Mouse (Mus musculus) granulocyte monocyte progenitor cell, adult 5-6 weeks (primary cell): ENCODE results near the gene Usp18. TPM values are rescaled to one million over a fixed set of nuclear protein-coding genes. Genes with fewer than 3 reads are reported as not detected.

Experiments used
- ATAC-seq: replicated peaks from 2 replicates; pipeline ENCODE4 v1.8.0; 2016; ENCODE audit warnings: mild to moderate bottlenecking, moderate TSS enrichment, inconsistent platforms; ENCODE audit not compliant: poor library complexity, severe bottlenecking
- total RNA-seq, 2 experiments: library from RNA; stranded (forward) in 1 of 2; stranded (reverse) in 1 of 2; fragments of 200-712, 200-1000 nt in 1 of 2; fragments of >200 nt in 1 of 2; fragmentation: Nextera tagmentation in 1 of 2; gene quantifications; 2 replicates each; pipeline ENCODE4 v1.2.3; 2014 to 2017

Usp18 gene
- total RNA-seq, 2 experiments from 2014 or later = 0.82 TPM; not detected in 1

- no peak for ATAC-seq
These were observed 53.6 kb downstream of the Usp18 start for GRCm38 (mm10) chr6:121299317-121299716.

GRCm38 (mm10) chr6:121299954-121300353 lies 54.2 kb downstream of the Usp18 start, which contains the start of gene Slc6a13:
Gene Slc6a13, plus strand, starts transcription at chr6:121300227.
- ATAC-seq = no peak

- ATAC-seq = no peak
These were observed 54.8 kb downstream of the Usp18 start for GRCm38 (mm10) chr6:121300504-121300903.

GRCm38 (mm10) chr6:121303466-121304220 lies 57.9 kb downstream of the Usp18 start:
- no peak for ATAC-seq

GRCm38 (mm10) chr6:121304630-121305029 lies 58.9 kb downstream of the Usp18 start:
- no peak for ATAC-seq

- no peak for ATAC-seq
These were observed 59.9 kb downstream of the Usp18 start for GRCm38 (mm10) chr6:121305571-121305970.

- ATAC-seq = no peak
These were observed 65.3 kb downstream of the Usp18 start for GRCm38 (mm10) chr6:121310984-121311383.

- no peak; the same call in 1 of the 2 replicates for ATAC-seq
These were observed 73.4 kb downstream of the Usp18 start for GRCm38 (mm10) chr6:121319099-121319498.

Other genes with a start within 250 kb of the Usp18 start
- 10.7 and 11.2 TPM in 2 replicates for gene Mical3, start 114.9 kb upstream of the Usp18 start, total RNA-seq (2014; fragmentation: Nextera tagmentation)
- gene Mical3, start 114.9 kb upstream of the Usp18 start, total RNA-seq (2017) = 5.6 and 6.4 TPM in 2 replicates
- gene Pex26, start 62.2 kb upstream of the Usp18 start, total RNA-seq (2014; fragmentation: Nextera tagmentation) = 9.7 and 11.5 TPM in 2 replicates
- gene Pex26, start 62.2 kb upstream of the Usp18 start, total RNA-seq (2017) = 6.5 and 8.3 TPM in 2 replicates
- 9.3 and 12.8 TPM in 2 replicates for gene Tuba8, start 35.2 kb upstream of the Usp18 start, total RNA-seq (2014; fragmentation: Nextera tagmentation)
- gene Tuba8, start 35.2 kb upstream of the Usp18 start, total RNA-seq (2017) = 27.8 and 28.4 TPM in 2 replicates
- gene Slc6a13, start 54.3 kb downstream of the Usp18 start, total RNA-seq (2014; fragmentation: Nextera tagmentation) = 5.6 and 5.9 TPM in 2 replicates
- 2.4 and 3.9 TPM in 2 replicates for gene Slc6a13, start 54.3 kb downstream of the Usp18 start, total RNA-seq (2017)
- gene Slc6a12, start 97.2 kb downstream of the Usp18 start, total RNA-seq (2014; fragmentation: Nextera tagmentation) = 1.1 TPM in 1 of 2 replicates, not detected in the other
- 1.3 and 2.0 TPM in 2 replicates for gene Slc6a12, start 97.2 kb downstream of the Usp18 start, total RNA-seq (2017)
- gene Iqsec3, start 227.8 kb downstream of the Usp18 start, total RNA-seq (2014; fragmentation: Nextera tagmentation) = not detected in 2 replicates
- not detected in 2 replicates for gene Iqsec3, start 227.8 kb downstream of the Usp18 start, total RNA-seq (2017)